Mouse (Mus musculus) lung, adult 2 months (tissue): ENCODE measurements around the gene Vmn2r55.
"Not testable (repeated sequence)": the region's sequence is repeated elsewhere in the genome, so short reads cannot be mapped to it uniquely, and the experiment has no call there.

Experiments used
- CTCF ChIP-seq: fragments of 200-500 bp; IDR thresholded peaks from 2 replicates; pipeline ENCODE4 v1.5.1; 2011; ENCODE audit warnings: mild to moderate bottlenecking, low read length, control low read depth; ENCODE audit not compliant: insufficient read depth
- POLR2A ChIP-seq: fragments of 200-500 bp; IDR thresholded peaks from 2 replicates; pipeline ENCODE4 v1.6.1; 2011; ENCODE audit warnings: low read depth, mild to moderate bottlenecking, control low read depth, low read length, borderline replicate concordance; ENCODE audit errors: extremely low read depth

- TF ChIP-seq POLR2A, CTCF: not testable (repeated sequence)
Measured at GRCm38 (mm10) chr7:12640219-12640618, 44.6 kb downstream of the Vmn2r55 start, which contains the start of gene Vmn2r54.
